In genomic region chr12:82478256-82478655, GRCm38 (mm10) we compare ENCODE assay signal across 10 mouse cellular contexts.
DNase-seq lines count a peak whose midpoint lies in the region; ATAC-seq and TF ChIP-seq lines count a peak whose summit lies in the region.
"Had no signal": no experiment of that assay in that cellular context is flagged by ENCODE, and none has a peak within 500 bp of the region (broad histone marks: within the 10 kb centered on the region; RNA-seq: fewer than 3 reads in every experiment).

No protein-coding gene starts in this region.

- DNase-seq in forebrain, embryonic 10.5 days (ENCODE audit: extremely low spot score, low spot score) = no peak
- no peak for DNase-seq in kidney, adult 2 months
- DNase-seq in hindbrain, embryonic 14.5 days (ENCODE audit: low spot score) = no peak
- no peak for DNase-seq in cerebellum, adult 9-10 months
- no peak for DNase-seq in thymus, postnatal 10 days (ENCODE audit: low spot score in 2 of 2)

- 12% methylated on average over 8 of the region's 8 CpGs for WGBS in forebrain, embryonic 10.5 days
- 12% methylated on average over 8 of the region's 8 CpGs for WGBS in forebrain, embryonic 16.5 days
- 39% methylated on average over 8 of the region's 8 CpGs for WGBS in kidney, embryonic 15.5 days
- WGBS in kidney, adult 2 months = 47% methylated on average over 8 of the region's 8 CpGs
- 12% methylated on average over 8 of the region's 8 CpGs for WGBS in hindbrain, embryonic 14.5 days
- WGBS in midbrain, embryonic 16.5 days = 7% methylated on average over 8 of the region's 8 CpGs

- TF ChIP-seq POLR2A in kidney, adult 2 months (IDR thresholded peaks at IDR 0.05; ENCODE audit: low read depth, low read length) = no peak

- no peak for ATAC-seq in forebrain, embryonic 16.5 days
- ATAC-seq in kidney, embryonic 15.5 days (replicated peaks; ENCODE audit: low FRiP score) = 0 out of 2 replicates have a peak, but pooled peaks have one; percentile 15
- no peak; the same call in 1 of the 2 replicates for ATAC-seq in hindbrain, embryonic 14.5 days (ENCODE audit: low FRiP score)
- ATAC-seq in midbrain, embryonic 16.5 days = peak; percentile 28; the same call in 1 of the 2 replicates

- TF ChIP-seq CTCF in kidney, adult 2 months (conservative IDR thresholded peaks at IDR 0.05; ENCODE audit: insufficient read depth, insufficient read length, low read depth, low read length) = no peak

- peak overlapping the region; percentile 45 for H3K27ac ChIP-seq in forebrain, embryonic 10.5 days
- H3K27ac ChIP-seq in forebrain, embryonic 16.5 days (ENCODE audit: low read length) = no peak overlapping the region
- peak overlapping the region; percentile 22; the same call in 1 of the 2 replicates for H3K27ac ChIP-seq in kidney, embryonic 15.5 days
- no peak overlapping the region for H3K27ac ChIP-seq in kidney, adult 2 months (ENCODE audit: insufficient read depth, low read depth, low read length)
- H3K27ac ChIP-seq in hindbrain, embryonic 14.5 days = no peak overlapping the region
- no peak overlapping the region for H3K27ac ChIP-seq in midbrain, embryonic 16.5 days (ENCODE audit: low read length)
- H3K27ac ChIP-seq: limb, embryonic 12.5 days; lung, embryonic 15.5 days had no signal

- H3K27me3 ChIP-seq in forebrain, embryonic 10.5 days (ENCODE audit: poor library complexity, severe bottlenecking) = peaks cover 17% of the 10 kb centered on the region
- no peaks in the 10 kb centered on the region for H3K27me3 ChIP-seq in forebrain, embryonic 16.5 days (replicated peaks; ENCODE audit: control insufficient read depth, insufficient read depth, low read length)
- H3K27me3 ChIP-seq in kidney, embryonic 15.5 days = no peaks in the 10 kb centered on the region
- no peaks in the 10 kb centered on the region for H3K27me3 ChIP-seq in kidney, adult 2 months (replicated peaks; ENCODE audit: control insufficient read depth, insufficient read depth, low read length)
- no peaks in the 10 kb centered on the region for H3K27me3 ChIP-seq in hindbrain, embryonic 14.5 days (ENCODE audit: control insufficient read depth, insufficient read depth, low read length)
- H3K27me3 ChIP-seq in midbrain, embryonic 16.5 days (ENCODE audit: control insufficient read depth, insufficient read depth, low read depth, low read length) = no peaks in the 10 kb centered on the region
- H3K27me3 ChIP-seq: lung, embryonic 15.5 days had no signal

- H3K4me2 ChIP-seq in forebrain, embryonic 16.5 days (ENCODE audit: low read length) = no peak overlapping the region
- no peak overlapping the region for H3K4me2 ChIP-seq in kidney, embryonic 15.5 days
- peak overlapping the region; percentile 16; the same call in 1 of the 2 replicates for H3K4me2 ChIP-seq in hindbrain, embryonic 14.5 days (replicated peaks)
- 0 out of 2 replicates have a peak overlapping the region, but pooled peaks have one; percentile 17 for H3K4me2 ChIP-seq in midbrain, embryonic 16.5 days (ENCODE audit: low read length)
- H3K4me2 ChIP-seq: limb, embryonic 12.5 days; lung, embryonic 15.5 days had no signal

- no peak overlapping the region for H3K9ac ChIP-seq in forebrain, embryonic 16.5 days (replicated peaks; ENCODE audit: low read depth, low read length)
- H3K9ac ChIP-seq in kidney, embryonic 15.5 days = no peak overlapping the region
- H3K9ac ChIP-seq in hindbrain, embryonic 14.5 days = no peak overlapping the region
- no peak overlapping the region for H3K9ac ChIP-seq in midbrain, embryonic 16.5 days (ENCODE audit: low read depth, low read length)
- H3K9ac ChIP-seq: limb, embryonic 12.5 days; lung, embryonic 15.5 days had no signal

- H3K4me1 ChIP-seq in forebrain, embryonic 10.5 days = peaks cover 32% of the 10 kb centered on the region
- no peaks in the 10 kb centered on the region for H3K4me1 ChIP-seq in forebrain, embryonic 16.5 days (replicated peaks; ENCODE audit: control insufficient read depth, insufficient read depth, low read length)
- peaks cover 14% of the 10 kb centered on the region for H3K4me1 ChIP-seq in kidney, embryonic 15.5 days
- H3K4me1 ChIP-seq in kidney, adult 2 months (ENCODE audit: control insufficient read depth, insufficient read depth, low read length) = peaks cover 2% of the 10 kb centered on the region; the same call in 1 of the 2 replicates
- peaks cover 3% of the 10 kb centered on the region; the same call in 1 of the 2 replicates for H3K4me1 ChIP-seq in hindbrain, embryonic 14.5 days (replicated peaks; ENCODE audit: control insufficient read depth, insufficient read depth, low read length)
- peaks cover 4% of the 10 kb centered on the region; the same call in 1 of the 2 replicates for H3K4me1 ChIP-seq in midbrain, embryonic 16.5 days (ENCODE audit: control insufficient read depth, insufficient read depth, low read length)
- H3K4me1 ChIP-seq: lung, embryonic 15.5 days had no signal

- no peak overlapping the region for H3K4me3 ChIP-seq in forebrain, embryonic 10.5 days
- no peak overlapping the region for H3K4me3 ChIP-seq in forebrain, embryonic 16.5 days (replicated peaks; ENCODE audit: low read length)
- H3K4me3 ChIP-seq in kidney, embryonic 15.5 days (replicated peaks) = no peak overlapping the region
- no peak overlapping the region for H3K4me3 ChIP-seq in kidney, adult 2 months (ENCODE audit: insufficient read depth, low read depth, low read length)
- no peak overlapping the region for H3K4me3 ChIP-seq in hindbrain, embryonic 14.5 days (replicated peaks; ENCODE audit: low read length)
- no peak overlapping the region for H3K4me3 ChIP-seq in midbrain, embryonic 16.5 days (ENCODE audit: low read depth, low read length)
- H3K4me3 ChIP-seq: limb, embryonic 12.5 days; lung, embryonic 15.5 days had no signal

- H3K36me3 ChIP-seq in forebrain, embryonic 10.5 days (replicated peaks) = no peaks in the 10 kb centered on the region
- no peaks in the 10 kb centered on the region for H3K36me3 ChIP-seq in forebrain, embryonic 16.5 days (ENCODE audit: control insufficient read depth, insufficient read depth)
- H3K36me3 ChIP-seq in kidney, embryonic 15.5 days = no peaks in the 10 kb centered on the region
- H3K36me3 ChIP-seq in kidney, adult 2 months (ENCODE audit: control insufficient read depth, insufficient read depth, low read length) = no peaks in the 10 kb centered on the region
- H3K36me3 ChIP-seq in hindbrain, embryonic 14.5 days (replicated peaks; ENCODE audit: control insufficient read depth, insufficient read depth) = no peaks in the 10 kb centered on the region
- no peaks in the 10 kb centered on the region for H3K36me3 ChIP-seq in midbrain, embryonic 16.5 days (ENCODE audit: control insufficient read depth, insufficient read depth, low read length)
- H3K36me3 ChIP-seq: limb, embryonic 12.5 days; lung, embryonic 15.5 days had no signal

- H3K9me3 ChIP-seq in forebrain, embryonic 10.5 days = no peaks in the 10 kb centered on the region
- no peaks in the 10 kb centered on the region for H3K9me3 ChIP-seq in forebrain, embryonic 16.5 days (ENCODE audit: control insufficient read depth, low read length)
- no peaks in the 10 kb centered on the region for H3K9me3 ChIP-seq in kidney, embryonic 15.5 days (replicated peaks)
- H3K9me3 ChIP-seq in hindbrain, embryonic 14.5 days (ENCODE audit: control insufficient read depth, low read length) = no peaks in the 10 kb centered on the region
- H3K9me3 ChIP-seq in midbrain, embryonic 16.5 days (replicated peaks; ENCODE audit: control insufficient read depth, low read length, poor library complexity, severe bottlenecking) = no peaks in the 10 kb centered on the region
- H3K9me3 ChIP-seq: limb, embryonic 12.5 days; lung, embryonic 15.5 days had no signal

Comparison
In these comparisons a context has a peak if more than half of its experiments do, and no peak if none do; other contexts are left out.
1. H3K27ac ChIP-seq: peak in forebrain, embryonic 10.5 days (single experiment) and kidney, embryonic 15.5 days (single experiment); none in forebrain, embryonic 16.5 days (single experiment), kidney, adult 2 months (single experiment), hindbrain, embryonic 14.5 days (single experiment) and midbrain, embryonic 16.5 days (single experiment).
2. ATAC-seq: peak in kidney, embryonic 15.5 days (single experiment) and midbrain, embryonic 16.5 days (single experiment); none in forebrain, embryonic 16.5 days (single experiment) and hindbrain, embryonic 14.5 days (single experiment).
3. H3K4me2 ChIP-seq: peak in hindbrain, embryonic 14.5 days (single experiment) and midbrain, embryonic 16.5 days (single experiment); none in forebrain, embryonic 16.5 days (single experiment) and kidney, embryonic 15.5 days (single experiment).